ENCODE assay signal across 17 mouse cellular contexts in the genomic region with DNA sequence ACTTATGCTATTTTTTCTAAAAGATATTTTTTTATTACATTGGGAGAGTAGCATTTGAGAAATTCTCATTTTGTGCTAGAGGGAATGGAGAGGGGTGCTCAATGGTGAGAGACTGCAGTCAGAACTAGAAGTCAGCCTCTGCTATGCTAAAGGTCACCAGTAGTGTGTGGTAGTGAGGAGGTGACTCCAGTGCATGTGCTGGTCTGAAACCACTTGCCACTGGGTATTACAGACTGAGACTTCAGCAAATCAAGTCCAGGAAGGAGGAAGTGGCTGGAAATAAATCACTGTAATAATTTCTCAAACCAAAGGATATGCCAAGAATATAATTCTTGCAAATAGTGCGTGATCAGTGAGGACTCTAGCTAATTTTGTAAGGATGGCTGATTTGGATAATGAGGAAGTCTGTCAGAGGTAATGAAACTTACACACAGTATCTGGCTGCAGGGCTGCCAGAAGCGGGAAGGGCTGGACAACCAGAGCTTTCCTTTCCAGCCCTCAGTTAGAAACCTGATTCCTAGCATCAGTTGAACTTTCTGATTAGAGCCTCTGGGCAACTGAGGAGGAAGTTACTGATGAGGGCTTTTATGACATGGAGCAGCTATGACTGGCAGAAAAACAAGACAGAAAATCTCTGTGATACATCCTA.
DNase-seq lines count a peak whose midpoint lies in the region; ATAC-seq lines count a peak whose summit lies in the region.
"Had no signal": no experiment of that assay in that cellular context is flagged by ENCODE, and none has a peak within 500 bp of the region (broad histone marks: within the 10 kb centered on the region; RNA-seq: fewer than 3 reads in every experiment).

No protein-coding gene starts in this region.

- ATAC-seq in heart, embryonic 13.5 days (ENCODE audit: extremely low read depth, insufficient number of reproducible peaks, low FRiP score, low TSS enrichment), result no peak
- no peak for ATAC-seq in heart, embryonic 12.5 days (ENCODE audit: insufficient number of reproducible peaks, low FRiP score)
- no peak for ATAC-seq in midbrain, embryonic 11.5 days (ENCODE audit: low FRiP score)
- ATAC-seq in forebrain, embryonic 12.5 days (ENCODE audit: low FRiP score), result no peak
- ATAC-seq: forebrain, embryonic 15.5 days had no signal

- WGBS in heart, embryonic 13.5 days, result 64% methylated on average over 2 of the region's 2 CpGs
- WGBS in heart, embryonic 12.5 days, result 46% methylated on average over 2 of the region's 2 CpGs
- WGBS in midbrain, embryonic 11.5 days, result 83% methylated on average over 2 of the region's 2 CpGs
- WGBS in midbrain, embryonic 10.5 days, result 83% methylated on average over 2 of the region's 2 CpGs
- 82% methylated on average over 2 of the region's 2 CpGs for WGBS in forebrain, embryonic 12.5 days

- peak; percentile 17 for DNase-seq in midbrain, embryonic 11.5 days (ENCODE audit: low spot score, missing footprints)
- DNase-seq in midbrain, embryonic 10.5 days (ENCODE audit: low spot score), result no peak
- DNase-seq in hindlimb bud, embryonic 11.5 days (ENCODE audit: extremely low spot score, low read depth, low spot score), result peak; percentile 5
- DNase-seq in thymus, postnatal 14 days, result no peak
- DNase-seq in urinary bladder, postnatal 36 days (ENCODE audit: low spot score in 2 of 2), result no peak
- DNase-seq: adrenal gland, postnatal 36 days; cerebellum, adult 11-12 months; gastrocnemius, postnatal 36 days; heart, postnatal 10 days; lung, postnatal 36 days had no signal

- no peak overlapping the region for H3K4me2 ChIP-seq in heart, embryonic 13.5 days
- H3K4me2 ChIP-seq in heart, embryonic 12.5 days, result no peak overlapping the region
- H3K4me2 ChIP-seq in midbrain, embryonic 11.5 days, result no peak overlapping the region
- no peak overlapping the region for H3K4me2 ChIP-seq in forebrain, embryonic 12.5 days
- H3K4me2 ChIP-seq: embryonic facial prominence, embryonic 12.5 days; forebrain, embryonic 15.5 days; limb, embryonic 15.5 days had no signal

- H3K4me3 ChIP-seq in heart, embryonic 13.5 days, result no peak overlapping the region
- H3K4me3 ChIP-seq in heart, embryonic 12.5 days, result no peak overlapping the region
- H3K4me3 ChIP-seq in midbrain, embryonic 11.5 days (ENCODE audit: low read depth, low read length), result no peak overlapping the region
- H3K4me3 ChIP-seq in midbrain, embryonic 10.5 days, result no peak overlapping the region
- no peak overlapping the region for H3K4me3 ChIP-seq in forebrain, embryonic 12.5 days (replicated peaks)
- H3K4me3 ChIP-seq: embryonic facial prominence, embryonic 12.5 days; forebrain, embryonic 15.5 days; limb, embryonic 15.5 days; myocyte had no signal

- no peaks in the 10 kb centered on the region for H3K4me1 ChIP-seq in heart, embryonic 13.5 days
- no peaks in the 10 kb centered on the region for H3K4me1 ChIP-seq in heart, embryonic 12.5 days (replicated peaks)
- H3K4me1 ChIP-seq in midbrain, embryonic 11.5 days (ENCODE audit: control insufficient read depth, insufficient read depth, low read length), result no peaks in the 10 kb centered on the region
- H3K4me1 ChIP-seq in midbrain, embryonic 10.5 days, result no peaks in the 10 kb centered on the region
- no peaks in the 10 kb centered on the region for H3K4me1 ChIP-seq in forebrain, embryonic 12.5 days
- H3K4me1 ChIP-seq: forebrain, embryonic 15.5 days; limb, embryonic 15.5 days had no signal

- H3K9ac ChIP-seq in heart, embryonic 13.5 days, result no peak overlapping the region
- no peak overlapping the region for H3K9ac ChIP-seq in heart, embryonic 12.5 days
- H3K9ac ChIP-seq in midbrain, embryonic 11.5 days (ENCODE audit: low read length), result no peak overlapping the region
- no peak overlapping the region for H3K9ac ChIP-seq in forebrain, embryonic 12.5 days
- H3K9ac ChIP-seq: embryonic facial prominence, embryonic 12.5 days; forebrain, embryonic 15.5 days; limb, embryonic 15.5 days had no signal

- no peaks in the 10 kb centered on the region for H3K27me3 ChIP-seq in heart, embryonic 13.5 days (replicated peaks)
- no peaks in the 10 kb centered on the region for H3K27me3 ChIP-seq in heart, embryonic 12.5 days (replicated peaks)
- H3K27me3 ChIP-seq in midbrain, embryonic 11.5 days (ENCODE audit: control insufficient read depth, insufficient read depth, low read length), result no peaks in the 10 kb centered on the region
- H3K27me3 ChIP-seq in midbrain, embryonic 10.5 days (ENCODE audit: low read depth, poor library complexity, severe bottlenecking), result no peaks in the 10 kb centered on the region
- no peaks in the 10 kb centered on the region for H3K27me3 ChIP-seq in forebrain, embryonic 12.5 days
- H3K27me3 ChIP-seq: embryonic facial prominence, embryonic 12.5 days; forebrain, embryonic 15.5 days; limb, embryonic 15.5 days had no signal

- H3K9me3 ChIP-seq in heart, embryonic 13.5 days, result no peaks in the 10 kb centered on the region
- H3K9me3 ChIP-seq in heart, embryonic 12.5 days (replicated peaks), result no peaks in the 10 kb centered on the region
- H3K9me3 ChIP-seq in midbrain, embryonic 11.5 days (ENCODE audit: control insufficient read depth, low read length), result no peaks in the 10 kb centered on the region
- no peaks in the 10 kb centered on the region for H3K9me3 ChIP-seq in midbrain, embryonic 10.5 days (replicated peaks)
- H3K9me3 ChIP-seq in forebrain, embryonic 12.5 days, result no peaks in the 10 kb centered on the region
- H3K9me3 ChIP-seq: embryonic facial prominence, embryonic 12.5 days; forebrain, embryonic 15.5 days; limb, embryonic 15.5 days had no signal

- H3K36me3 ChIP-seq in heart, embryonic 13.5 days, result no peaks in the 10 kb centered on the region
- no peaks in the 10 kb centered on the region for H3K36me3 ChIP-seq in heart, embryonic 12.5 days
- no peaks in the 10 kb centered on the region for H3K36me3 ChIP-seq in midbrain, embryonic 11.5 days (ENCODE audit: control insufficient read depth, insufficient read depth, low read length)
- H3K36me3 ChIP-seq in midbrain, embryonic 10.5 days, result peaks cover 8% of the 10 kb centered on the region; the same call in 1 of the 2 replicates
- peaks cover 2% of the 10 kb centered on the region for H3K36me3 ChIP-seq in forebrain, embryonic 12.5 days (replicated peaks)
- H3K36me3 ChIP-seq: forebrain, embryonic 15.5 days; limb, embryonic 15.5 days had no signal

- 0 out of 2 replicates have a peak overlapping the region, but pooled peaks have one; percentile 39 for H3K27ac ChIP-seq in heart, embryonic 13.5 days (replicated peaks)
- no peak overlapping the region for H3K27ac ChIP-seq in heart, embryonic 12.5 days (ENCODE audit: poor library complexity, severe bottlenecking)
- H3K27ac ChIP-seq in midbrain, embryonic 11.5 days (ENCODE audit: low read depth, low read length), result no peak overlapping the region
- no peak overlapping the region for H3K27ac ChIP-seq in midbrain, embryonic 10.5 days (replicated peaks)
- no peak overlapping the region for H3K27ac ChIP-seq in forebrain, embryonic 12.5 days
- H3K27ac ChIP-seq: embryonic facial prominence, embryonic 12.5 days; forebrain, embryonic 15.5 days; limb, embryonic 15.5 days had no signal

Comparison
In these comparisons a context has a peak if more than half of its experiments do, and no peak if none do; other contexts are left out.
1. DNase-seq: peak in midbrain, embryonic 11.5 days (single experiment) and hindlimb bud, embryonic 11.5 days (single experiment); none in midbrain, embryonic 10.5 days (single experiment), thymus, postnatal 14 days (single experiment) and urinary bladder, postnatal 36 days (0 of 2).